Mouse (Mus musculus): ENCODE results near the gene Vmn1r114.
"Not testable (repeated sequence)": the region's sequence is repeated elsewhere in the genome, so short reads cannot be mapped to it uniquely, and the experiment has no call there.

Vmn1r114 gene

DNA sequence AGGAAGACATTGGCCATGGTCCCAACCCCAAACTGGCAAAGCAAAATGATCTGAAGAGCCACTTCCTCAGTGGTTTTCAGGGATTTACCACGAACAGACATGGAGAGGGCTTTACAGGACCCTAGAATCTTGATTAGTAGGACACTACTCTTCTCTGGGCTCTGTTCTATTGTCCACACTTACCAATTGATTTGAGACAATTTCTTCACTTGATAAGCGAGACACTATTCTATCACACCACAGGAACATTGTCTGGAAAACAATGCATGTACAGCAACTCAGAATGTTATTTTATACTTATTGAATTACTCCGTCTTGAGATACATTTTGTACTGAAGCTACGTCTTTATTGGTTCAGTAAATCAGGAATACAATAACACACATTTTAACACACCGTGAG is at the start of gene Vmn1r114:
TSS of gene Vmn1r114 (minus strand) at position 101 of the 400 bp plus-strand sequence.
- DNase-seq, result not testable (repeated sequence)

GRCm38 (mm10) chr7:20844885-20845284 is 32.9 kb upstream of the Vmn1r114 start, which contains the start of gene Vmn1r115:
Vmn1r115 (minus strand) TSS chr7:20844985.
- DNase-seq, result not testable (repeated sequence)

DNA sequence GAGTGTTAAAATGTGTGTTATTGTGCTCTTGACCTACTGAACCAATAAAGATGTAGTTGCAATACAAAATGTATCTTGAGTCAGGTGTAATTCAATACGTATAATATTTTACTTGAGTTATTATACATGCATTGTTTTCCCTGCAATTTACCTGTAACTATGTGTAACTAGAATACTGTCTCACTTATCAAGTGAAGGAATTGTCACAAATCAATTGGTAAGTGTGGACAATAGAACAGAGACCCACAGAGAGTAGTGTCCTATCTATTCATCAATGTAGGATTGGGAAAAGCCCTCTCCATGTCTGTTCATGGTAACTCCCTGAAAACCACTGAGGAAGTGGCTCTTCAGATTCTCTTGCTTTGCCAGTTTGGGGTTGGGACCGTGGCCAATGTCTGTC is 25.0 kb downstream of the Vmn1r114 start, which contains the start of gene Vmn1r113:
TSS of gene Vmn1r113 (plus strand) at position 301 of the 400 bp plus-strand sequence.
- DNase-seq, result not testable (repeated sequence)

GRCm38 (mm10) chr7:20770885-20771284 is 41.1 kb downstream of the Vmn1r114 start, which contains the start of gene Vmn1r112:
Vmn1r112 (plus strand) TSS chr7:20771185.
- not testable (repeated sequence) for DNase-seq
